Mouse (Mus musculus) forebrain, postnatal 0 days (tissue): ENCODE data around the gene Fn3krp. TPM values are rescaled to one million over a fixed set of nuclear protein-coding genes. Genes with fewer than 3 reads are reported as not detected.

Source experiments
- ATAC-seq: fragments of 200-750 bp; cut with Nextera tagmentation; 2 replicates; pipeline ENCODE4 v1.8.0; 2017; ENCODE audit warnings: mild to moderate bottlenecking, moderate library complexity
- DNase-seq: peaks from one replicate; pipeline ENCODE4 v3.0.0-alpha.2; 2015
- H3K27ac ChIP-seq: fragments of 300-500 bp; sonication (generic); 2 replicates; pipeline ENCODE4 v1.5.1; 2014; ENCODE audit warnings: low read depth, mild to moderate bottlenecking, antibody characterized with exemption, low read length, moderate library complexity, mixed read lengths
- H3K27me3 ChIP-seq: fragments of 300-500 bp; sonication (generic); 2 replicates; pipeline ENCODE4 v1.6.1; 2014; ENCODE audit warnings: mild to moderate bottlenecking, low read length, mixed read lengths; ENCODE audit not compliant: insufficient read depth
- H3K36me3 ChIP-seq: fragments of 300-500 bp; sonication (generic); 2 replicates; pipeline ENCODE4 v1.6.1; 2014; ENCODE audit warnings: mild to moderate bottlenecking, moderate library complexity; ENCODE audit not compliant: insufficient read depth
- H3K4me1 ChIP-seq: fragments of 300-500 bp; sonication (generic); 2 replicates; pipeline ENCODE4 v1.6.1; 2014; ENCODE audit warnings: antibody characterized with exemption; ENCODE audit not compliant: insufficient read depth
- H3K4me2 ChIP-seq: fragments of 300-500 bp; sonication (generic); 2 replicates; pipeline ENCODE4 v1.6.1; 2014; ENCODE audit warnings: low read depth, mild to moderate bottlenecking, moderate library complexity
- H3K4me3 ChIP-seq: fragments of 300-500 bp; sonication (generic); 2 replicates; pipeline ENCODE4 v1.5.1; 2014; ENCODE audit warnings: low read depth, low read length, mixed read lengths
- H3K9ac ChIP-seq: fragments of 300-500 bp; sonication (generic); 2 replicates; pipeline ENCODE4 v1.6.1; 2014; ENCODE audit warnings: mild to moderate bottlenecking
- H3K9me3 ChIP-seq: fragments of 300-500 bp; sonication (generic); 2 replicates; pipeline ENCODE4 v1.6.1; 2016; ENCODE audit warnings: low read length
- CTCF ChIP-seq: sonication (generic); IDR thresholded peaks from 2 replicates; pipeline ENCODE4 v1.5.1; 2016; ENCODE audit warnings: antibody characterized with exemption, control low read depth, low read depth
- WGBS: fragments of 180-500 bp; shearing (Covaris S2); extraction: QIAGEN DNeasy Blood & Tissue Kit; methylation state at CpG from one replicate; pipeline ENCODE4 v1.1.7; 2014; 5-methylcytosine and 5-hydroxymethylcytosine counted together
- microRNA-seq, 2 experiments: library from miRNA; unstranded; fragments of <30 nt; microRNA quantifications; one replicate each; pipeline ENCODE4; 2016
- polyA plus RNA-seq: library from polyadenylated mRNA; unstranded; fragments of >200 nt; fragmentation: Nextera tagmentation; extraction: Ambion mirVana; gene quantifications from 2 replicates; pipeline ENCODE4 v1.2.1, GENCODE M21; 2015
- total RNA-seq: library from RNA; depleted of rRNA; stranded (reverse); fragments of >200 nt; gene quantifications from 2 replicates; pipeline ENCODE4 v1.2.3, GENCODE M21; 2014; rRNA removed

The Fn3krp gene
- total and polyA plus RNA-seq, 2 experiments from 2014 or later, result 8.2 to 19.0 TPM

- Histone ChIP-seq H3K9ac (no peak overlapping the region), H3K27me3 (no peaks in the 10 kb centered on the region), H3K36me3 (peaks cover 31% of the 10 kb centered on the region), H3K27ac (no peak overlapping the region), H3K4me2 (no peak overlapping the region), H3K4me1 (no peaks in the 10 kb centered on the region), H3K4me3 (no peak overlapping the region), H3K9me3 (no peaks in the 10 kb centered on the region)
- ATAC-seq (peak; percentile 64; the same call in 1 of the 2 replicates), DNase-seq (peak; percentile 89)
- WGBS, result 31% methylated on average over 9 of the region's 9 CpGs
- TF ChIP-seq CTCF, result peak; percentile 95
Observed at GRCm38 (mm10) chr11:121475699-121476415, 54.7 kb downstream of the Fn3krp start.

GRCm38 (mm10) chr11:121479476-121480203, 58.4 kb downstream of the Fn3krp start:
- H3K27me3 ChIP-seq, result no peaks in the 10 kb centered on the region
- no peak overlapping the region for H3K9ac ChIP-seq
- no peak overlapping the region for H3K27ac ChIP-seq
- no peak overlapping the region for H3K4me3 ChIP-seq
- WGBS, result 92% methylated on average over 15 of the region's 15 CpGs
- H3K4me2 ChIP-seq, result no peak overlapping the region
- TF ChIP-seq CTCF, result no peak
- ATAC-seq (no peak), DNase-seq (no peak)
- H3K9me3 ChIP-seq, result no peaks in the 10 kb centered on the region
- H3K36me3 ChIP-seq, result peaks cover 47% of the 10 kb centered on the region
- no peaks in the 10 kb centered on the region for H3K4me1 ChIP-seq

Small RNA genes within 50 kb of the gene (microRNA-seq; reads per million reads assigned to microRNA genes)
- 0.39 to 0.49 reads per million in 2 experiments for gene Mir7236

Other genes with a start within 250 kb of the Fn3krp start
- gene Hexdc, start 217.0 kb upstream of the Fn3krp start, total RNA-seq, result 64.9 and 77.0 TPM in 2 replicates
- 19.8 and 24.1 TPM in 2 replicates for gene Hexdc, start 217.0 kb upstream of the Fn3krp start, polyA plus RNA-seq
- gene Ogfod3, start 216.7 kb upstream of the Fn3krp start, total RNA-seq, result 7.1 and 9.0 TPM in 2 replicates
- gene Ogfod3, start 216.7 kb upstream of the Fn3krp start, polyA plus RNA-seq, result 16.8 and 21.4 TPM in 2 replicates
- gene Cybc1, start 192.1 kb upstream of the Fn3krp start, total RNA-seq, result 28.0 and 29.1 TPM in 2 replicates
- 19.7 TPM in 2 replicates for gene Cybc1, start 192.1 kb upstream of the Fn3krp start, polyA plus RNA-seq
- gene Narf, start 184.1 kb upstream of the Fn3krp start, total RNA-seq, result 73.1 and 135 TPM in 2 replicates
- gene Narf, start 184.1 kb upstream of the Fn3krp start, polyA plus RNA-seq, result 39.0 and 42.9 TPM in 2 replicates
- gene Foxk2, start 161.4 kb upstream of the Fn3krp start, total RNA-seq, result 62.9 and 73.1 TPM in 2 replicates
- 14.2 and 16.5 TPM in 2 replicates for gene Foxk2, start 161.4 kb upstream of the Fn3krp start, polyA plus RNA-seq
- 71.6 and 85.0 TPM in 2 replicates for gene Wdr45b, start 67.0 kb upstream of the Fn3krp start, total RNA-seq
- gene Wdr45b, start 67.0 kb upstream of the Fn3krp start, polyA plus RNA-seq, result 92.6 and 103 TPM in 2 replicates
- gene Rab40b, start 33.1 kb upstream of the Fn3krp start, total RNA-seq, result 19.5 and 19.7 TPM in 2 replicates
- 16.4 and 22.3 TPM in 2 replicates for gene Rab40b, start 33.1 kb upstream of the Fn3krp start, polyA plus RNA-seq
- gene Fn3k, start 13.5 kb downstream of the Fn3krp start, total RNA-seq, result 2.9 and 3.3 TPM in 2 replicates
- gene Fn3k, start 13.5 kb downstream of the Fn3krp start, polyA plus RNA-seq, result 2.8 and 3.1 TPM in 2 replicates
- gene Tbcd, start 30.5 kb downstream of the Fn3krp start, total RNA-seq, result 75.3 and 90.8 TPM in 2 replicates
- gene Tbcd, start 30.5 kb downstream of the Fn3krp start, polyA plus RNA-seq, result 49.3 and 56.5 TPM in 2 replicates
- gene Zfp750, start 97.9 kb downstream of the Fn3krp start, total RNA-seq, result 0.08 and 0.14 TPM in 2 replicates
- 0.05 and 0.18 TPM in 2 replicates for gene Zfp750, start 97.9 kb downstream of the Fn3krp start, polyA plus RNA-seq